Mouse (Mus musculus): ENCODE results near the gene Enpp1. TPM values are rescaled to one million over a fixed set of nuclear protein-coding genes. Genes with fewer than 3 reads are reported as not detected.
A peak's percentile ranks its signal among the peaks of the same experiment; 100 is the strongest.

Gene Enpp1
- total RNA-seq (2021): 1 to 10 TPM; 4.7 to 5.1 TPM
- long read RNA-seq, experiment 1, full-length matches to known transcripts: 5 of 6 reads
- long read RNA-seq, experiment 1, partial matches to known transcripts: 0 of 6 reads
- long read RNA-seq, experiment 1, other reads (novel, unspliced or antisense): 1 of 6 reads
- long read RNA-seq, experiment 2, full-length matches to known transcripts: 3 of 3 reads
- long read RNA-seq, experiment 2, partial matches to known transcripts: 0 of 3 reads
- long read RNA-seq, experiment 2, other reads (novel, unspliced or antisense): 0 of 3 reads

GRCm38 (mm10) chr10:24711480-24712366, at the start of gene Enpp1:
Enpp1 (minus strand) TSS chr10:24712159.
- peak; percentile 78 to 80 for DNase-seq

GRCm38 (mm10) chr10:24758326-24758915, 46.5 kb upstream of the Enpp1 start:
- DNase-seq: no peak

GRCm38 (mm10) chr10:24754874-24755540, 43.0 kb upstream of the Enpp1 start:
- no peak for DNase-seq

GRCm38 (mm10) chr10:24754251-24754835, 42.4 kb upstream of the Enpp1 start:
- no peak for DNase-seq

GRCm38 (mm10) chr10:24753536-24754250, 41.7 kb upstream of the Enpp1 start:
- no peak for DNase-seq

GRCm38 (mm10) chr10:24742950-24743487, 31.1 kb upstream of the Enpp1 start:
- no peak for DNase-seq

GRCm38 (mm10) chr10:24741229-24742198, 29.6 kb upstream of the Enpp1 start:
- DNase-seq: no peak

- no peak for DNase-seq
Measured at GRCm38 (mm10) chr10:24739171-24739570, 27.2 kb upstream of the Enpp1 start.

DNA sequence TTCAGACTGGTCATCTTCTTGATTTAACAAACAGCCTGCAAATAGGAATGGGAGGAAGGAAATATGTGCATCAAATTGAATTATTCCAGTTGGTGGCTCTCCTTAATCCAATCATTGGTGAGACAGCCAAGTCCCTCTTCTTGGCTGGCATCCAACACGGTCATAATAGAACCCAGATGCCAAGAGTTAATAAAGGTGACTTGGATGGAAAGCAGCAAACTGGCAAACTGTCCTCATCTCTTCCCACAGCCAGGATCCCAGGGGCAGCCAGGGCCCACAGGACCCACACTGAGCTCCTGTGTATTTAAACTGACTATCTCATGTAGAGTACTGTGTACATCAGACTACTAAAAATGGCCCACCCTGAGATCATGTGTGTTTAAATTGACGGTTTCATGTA, 26.5 kb upstream of the Enpp1 start:
- DNase-seq: no peak

- DNase-seq: no peak
Measured at GRCm38 (mm10) chr10:24735027-24735777, 23.2 kb upstream of the Enpp1 start.

DNA sequence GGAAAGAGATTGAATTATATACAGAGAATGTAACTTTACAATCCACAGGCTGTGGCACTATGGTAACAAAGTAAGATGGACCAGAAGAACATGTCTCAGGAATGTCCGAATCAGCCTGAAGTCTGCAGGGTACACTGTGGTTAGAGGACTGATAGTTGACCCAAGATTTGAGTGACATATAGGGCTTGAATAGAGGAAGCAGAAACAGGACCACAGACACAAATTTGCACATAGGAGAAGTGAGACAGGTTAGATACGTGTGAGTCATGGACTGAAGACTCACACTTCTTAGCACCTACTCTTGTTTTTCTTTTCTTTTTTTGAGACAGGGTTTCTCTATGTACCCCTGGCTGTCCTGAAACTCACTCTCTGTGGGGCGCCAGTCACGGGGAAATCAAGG, 15.5 kb upstream of the Enpp1 start:
- no peak for DNase-seq

- DNase-seq: no peak
Measured at GRCm38 (mm10) chr10:24725197-24725596, 13.2 kb upstream of the Enpp1 start.

DNA sequence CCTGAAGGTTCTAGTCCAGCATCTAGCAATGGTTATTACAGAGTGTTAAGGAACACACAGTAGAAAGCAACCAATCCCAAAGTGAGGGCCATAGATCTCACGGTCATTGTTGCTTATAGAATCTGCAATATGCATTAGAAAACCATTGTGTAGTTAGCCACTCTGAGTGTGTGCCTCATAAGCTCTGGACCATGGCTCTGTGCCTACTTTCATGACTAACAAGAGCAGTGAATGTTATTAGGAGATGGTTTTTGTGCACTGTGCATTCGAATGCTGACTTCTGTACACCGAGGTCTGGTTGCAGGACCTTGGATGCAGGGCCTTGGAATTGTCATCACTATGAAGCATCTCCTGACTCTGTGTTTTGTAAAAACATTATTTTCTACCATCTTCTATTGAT, 9.9 kb upstream of the Enpp1 start:
- no peak for DNase-seq

GRCm38 (mm10) chr10:24719383-24719782, 7.4 kb upstream of the Enpp1 start:
- DNase-seq: no peak

DNA sequence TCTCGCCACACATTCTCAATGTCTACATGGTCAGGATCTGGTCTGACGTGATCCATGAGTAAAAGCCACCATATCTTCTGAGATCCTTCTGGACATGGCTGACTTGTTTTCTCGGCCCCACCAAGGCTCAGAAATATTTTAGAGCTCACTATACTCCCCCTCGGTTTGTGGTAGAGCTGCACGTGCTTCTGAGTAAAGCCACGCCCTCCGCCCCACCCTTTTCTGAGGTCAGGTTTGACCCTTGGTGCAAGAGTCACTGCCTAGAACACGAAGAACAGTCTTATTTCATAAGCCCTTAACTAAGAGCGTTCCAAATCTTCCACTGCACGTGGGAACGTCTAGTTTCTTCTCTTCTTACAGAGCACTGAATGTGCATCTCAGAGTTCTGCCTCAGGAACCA, 6.8 kb upstream of the Enpp1 start:
- DNase-seq: no peak

DNA sequence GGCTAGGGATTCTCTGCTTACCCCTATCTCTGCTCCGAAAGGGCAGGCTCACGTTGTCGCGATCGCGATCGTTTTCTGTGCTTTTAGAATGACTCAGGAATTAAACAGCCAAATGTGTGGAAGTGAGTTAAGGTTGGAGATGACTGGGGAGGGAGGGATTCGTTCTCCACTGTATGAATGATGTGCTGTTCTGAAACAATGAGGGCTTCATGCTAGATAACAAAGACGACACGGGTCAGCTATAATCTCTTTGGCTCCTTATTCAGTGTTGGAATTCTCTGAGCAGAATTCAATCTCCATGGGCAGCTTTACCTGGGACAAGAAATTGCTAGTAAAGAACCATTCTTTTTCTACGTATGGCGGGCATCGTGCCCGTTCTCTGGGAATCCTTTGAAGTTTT, 6.1 kb upstream of the Enpp1 start:
- DNase-seq: no peak

DNA sequence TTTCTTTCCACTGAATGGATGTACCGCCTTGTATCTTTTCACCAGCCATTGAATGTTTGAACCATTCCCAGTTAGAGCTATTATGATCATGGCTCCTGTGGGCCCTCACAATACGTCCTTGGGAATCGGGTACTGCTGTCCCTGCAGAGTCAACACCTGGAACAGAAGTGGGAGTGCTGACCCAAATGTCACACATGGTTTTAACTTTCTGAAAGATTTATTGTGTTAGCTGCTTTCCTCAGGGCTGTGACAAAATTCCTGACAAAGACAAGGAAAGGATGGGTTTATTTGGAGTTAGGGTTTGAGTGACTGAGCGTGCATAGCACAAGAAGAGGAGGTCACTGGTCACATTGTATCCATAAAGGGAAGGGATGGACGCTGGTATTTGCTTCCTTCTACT, 4.3 kb upstream of the Enpp1 start:
- no peak for DNase-seq

GRCm38 (mm10) chr10:24712901-24713300, 942 bp upstream of the Enpp1 start:
- no peak for DNase-seq

GRCm38 (mm10) chr10:24712367-24712761, 405 bp upstream of the Enpp1 start:
- no peak for DNase-seq
